Mouse (Mus musculus): ENCODE measurements around the gene Cldn15.

The Cldn15 gene

GRCm38 (mm10) chr5:136950521-136950920 is 15.9 kb upstream of the Cldn15 start:
- DNase-seq, result no peak

- DNase-seq, result no peak
Observed at GRCm38 (mm10) chr5:136952153-136952552, 14.3 kb upstream of the Cldn15 start.

GRCm38 (mm10) chr5:136953015-136953414 is 13.4 kb upstream of the Cldn15 start, which contains the start of gene Fis1:
Gene Fis1 (plus strand): TSS chr5:136953275.
- DNase-seq, result peak; percentile 94

- DNase-seq, result peak; percentile 38
Observed at GRCm38 (mm10) chr5:136953440-136953951, 12.9 kb upstream of the Cldn15 start.

- DNase-seq, result no peak
Observed at GRCm38 (mm10) chr5:136955622-136956021, 10.8 kb upstream of the Cldn15 start.

- no peak for DNase-seq
Observed at GRCm38 (mm10) chr5:136957250-136957649, 9.2 kb upstream of the Cldn15 start.

- DNase-seq, result peak; percentile 77
Observed at GRCm38 (mm10) chr5:136958991-136959605, 7.3 kb upstream of the Cldn15 start.

GRCm38 (mm10) chr5:136960053-136960452 is 6.4 kb upstream of the Cldn15 start:
- DNase-seq, result peak; percentile 65

GRCm38 (mm10) chr5:136961334-136961982 is 5.0 kb upstream of the Cldn15 start:
- DNase-seq, result no peak

GRCm38 (mm10) chr5:136961983-136962461 is 4.4 kb upstream of the Cldn15 start:
- DNase-seq, result peak; percentile 97

- DNase-seq, result peak; percentile 88
Observed at GRCm38 (mm10) chr5:136962501-136962900, 3.9 kb upstream of the Cldn15 start.

- peak; percentile 39 for DNase-seq
Observed at GRCm38 (mm10) chr5:136962966-136963540, 3.4 kb upstream of the Cldn15 start.

- DNase-seq, result no peak
Observed at GRCm38 (mm10) chr5:136965210-136965609, 1.2 kb upstream of the Cldn15 start.

GRCm38 (mm10) chr5:136965686-136966085 is 730 bp upstream of the Cldn15 start:
- peak; percentile 47 for DNase-seq

- DNase-seq, result peak; percentile 37
Observed at GRCm38 (mm10) chr5:136966861-136967455, 542 bp downstream of the Cldn15 start.

- DNase-seq, result peak; percentile 79
Observed at GRCm38 (mm10) chr5:136967592-136967991, 1.2 kb downstream of the Cldn15 start.

- DNase-seq, result peak; percentile 88
Observed at GRCm38 (mm10) chr5:136970703-136971102, 4.3 kb downstream of the Cldn15 start.

- no peak for DNase-seq
Observed at GRCm38 (mm10) chr5:136973670-136974069, 7.3 kb downstream of the Cldn15 start.

- no peak for DNase-seq
Observed at GRCm38 (mm10) chr5:136977769-136978168, 11.4 kb downstream of the Cldn15 start.

GRCm38 (mm10) chr5:136979762-136980161 is 13.3 kb downstream of the Cldn15 start:
- DNase-seq, result no peak

- DNase-seq, result no peak
Observed at GRCm38 (mm10) chr5:136980974-136981373, 14.6 kb downstream of the Cldn15 start.

GRCm38 (mm10) chr5:136982338-136982930 is 16.0 kb downstream of the Cldn15 start:
- peak; percentile 55 for DNase-seq

GRCm38 (mm10) chr5:136984828-136985227 is 18.4 kb downstream of the Cldn15 start:
- DNase-seq, result no peak
